Mouse (Mus musculus) heart, postnatal 0 days (tissue): ENCODE data around the gene Ncr1. TPM values are rescaled to one million over a fixed set of nuclear protein-coding genes. Genes with fewer than 3 reads are reported as not detected.
"Not testable (repeated sequence)": the region's sequence is repeated elsewhere in the genome, so short reads cannot be mapped to it uniquely, and the experiment has no call there.

Experiments
- ATAC-seq: fragments of 200-750 bp; cut with Nextera tagmentation; 2 replicates; pipeline ENCODE4 v1.8.0; 2017; ENCODE audit warnings: low read depth, moderate number of reproducible peaks, moderate library complexity; ENCODE audit not compliant: insufficient read depth
- DNase-seq: peaks from one replicate; pipeline ENCODE4 v3.0.0-alpha.2; 2016; ENCODE audit warnings: low spot score
- H3K27ac ChIP-seq: fragments of 300-500 bp; sonication (generic); 2 replicates; pipeline ENCODE4 v1.5.1; 2014; ENCODE audit warnings: low read depth, mild to moderate bottlenecking
- H3K27me3 ChIP-seq: fragments of 300-500 bp; sonication (generic); 2 replicates; pipeline ENCODE4 v1.6.1; 2014; ENCODE audit warnings: low read length, mixed read lengths; ENCODE audit not compliant: control insufficient read depth, insufficient read depth
- H3K36me3 ChIP-seq: fragments of 300-500 bp; sonication (generic); replicated peaks from 2 replicates; pipeline ENCODE4 v1.6.1; 2014; ENCODE audit warnings: low read length, mixed read lengths; ENCODE audit not compliant: control insufficient read depth, insufficient read depth
- H3K4me1 ChIP-seq: fragments of 300-500 bp; sonication (generic); 2 replicates; pipeline ENCODE4 v1.6.1; 2014; ENCODE audit warnings: antibody characterized with exemption; ENCODE audit not compliant: control insufficient read depth, insufficient read depth
- H3K4me2 ChIP-seq: fragments of 300-500 bp; sonication (generic); 2 replicates; pipeline ENCODE4 v1.6.1; 2014; ENCODE audit warnings: low read depth, mild to moderate bottlenecking, low read length, moderate library complexity
- H3K4me3 ChIP-seq: fragments of 300-500 bp; sonication (generic); 2 replicates; pipeline ENCODE4 v1.5.1; 2014; ENCODE audit warnings: low read depth, low read length
- H3K9ac ChIP-seq: fragments of 300-500 bp; sonication (generic); replicated peaks from 2 replicates; pipeline ENCODE4 v1.6.1; 2014; ENCODE audit warnings: low read depth, low read length, mixed read lengths
- H3K9me3 ChIP-seq: fragments of 300-500 bp; sonication (generic); replicated peaks from 2 replicates; pipeline ENCODE4 v1.6.1; 2016; ENCODE audit warnings: low read length; ENCODE audit not compliant: control insufficient read depth
- CTCF ChIP-seq: IDR thresholded peaks from 2 replicates; pipeline ENCODE4 v1.5.1; 2016; ENCODE audit warnings: antibody characterized with exemption, control low read depth, low read depth
- EP300 ChIP-seq: IDR thresholded peaks from 2 replicates; pipeline ENCODE4 v1.6.1; 2016; ENCODE audit warnings: antibody characterized with exemption, low read depth
- WGBS: fragments of 180-500 bp; shearing (Covaris S2); extraction: QIAGEN DNeasy Blood & Tissue Kit; methylation state at CpG from one replicate; pipeline ENCODE4 v1.1.7; 2014; 5-methylcytosine and 5-hydroxymethylcytosine counted together
- polyA plus RNA-seq: library from polyadenylated mRNA; unstranded; fragments of >200 nt; fragmentation: Nextera tagmentation; extraction: Ambion mirVana; gene quantifications from 2 replicates; pipeline ENCODE4 v1.2.1, GENCODE M21; 2015
- total RNA-seq: library from RNA; depleted of rRNA; stranded (reverse); fragments of >200 nt; gene quantifications from 2 replicates; pipeline ENCODE4 v1.2.3, GENCODE M21; 2014; ENCODE audit warnings: low replicate concordance; rRNA removed

Ncr1 gene
- total RNA-seq (not detected in 2 replicates), polyA plus RNA-seq (not detected in 2 replicates)

DNA sequence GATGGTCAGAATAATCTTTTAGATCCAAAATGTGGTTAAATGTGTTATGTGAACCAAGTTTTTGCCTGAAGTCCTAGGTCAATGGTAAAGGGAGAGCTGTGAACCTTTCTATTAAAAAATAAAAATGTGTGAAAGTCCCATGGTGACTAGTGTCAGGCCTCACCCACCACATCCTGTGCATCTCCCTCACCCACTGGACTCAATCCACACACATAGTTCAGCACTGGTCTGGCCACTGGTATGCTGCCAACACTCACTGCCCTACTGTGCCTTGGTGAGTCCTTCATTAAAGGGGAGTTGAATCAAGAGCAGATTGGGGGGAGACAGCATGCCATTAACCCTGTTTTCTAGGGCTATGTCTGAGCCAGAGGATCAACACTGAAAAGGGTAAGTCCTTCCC, at the start of gene Ncr1:
Gene Ncr1 (plus strand): TSS at position 216 of the 400 bp plus-strand sequence.
- Histone ChIP-seq H3K9ac (no peak within 1 kb of the TSS), H3K4me3 (no peak within 1 kb of the TSS), H3K4me2 (no peak within 1 kb of the TSS), H3K27me3 (no peaks in the 10 kb centered on the region), H3K4me1 (no peaks in the 10 kb centered on the region), H3K27ac (no peak within 1 kb of the TSS), H3K36me3 (no peaks in the 10 kb centered on the region), H3K9me3 (no peaks in the 10 kb centered on the region)
- ATAC-seq (no peak), DNase-seq (no peak)
- no peak for TF ChIP-seq CTCF
- TF ChIP-seq EP300 = no peak

DNA sequence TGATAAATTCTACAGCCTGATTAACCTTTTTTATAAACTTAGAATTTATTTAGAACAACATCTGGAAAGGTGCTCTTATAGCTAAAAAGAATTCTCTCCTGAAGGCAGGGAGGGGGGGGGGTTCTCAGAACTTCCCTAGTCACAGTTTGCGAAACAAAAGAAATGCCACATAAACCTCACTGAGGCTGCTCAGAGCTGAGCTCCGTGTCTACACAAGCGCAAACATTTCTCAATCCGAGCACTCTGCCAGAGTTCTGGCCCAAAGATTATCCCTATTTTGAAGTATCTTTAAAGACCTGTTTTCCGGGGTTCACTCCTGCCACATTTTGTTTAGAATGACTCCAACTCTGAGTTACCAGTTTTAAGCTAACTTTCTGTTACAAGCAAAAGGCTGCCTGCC, 44.9 kb upstream of the Ncr1 start:
- TF ChIP-seq CTCF (no peak), EP300 (no peak)
- DNase-seq (no peak), ATAC-seq (no peak)
- Histone ChIP-seq H3K27ac (no peak overlapping the region), H3K4me3 (no peak overlapping the region), H3K27me3 (no peaks in the 10 kb centered on the region), H3K9me3 (no peaks in the 10 kb centered on the region), H3K36me3 (no peaks in the 10 kb centered on the region), H3K4me1 (no peaks in the 10 kb centered on the region), H3K9ac (no peak overlapping the region), H3K4me2 (no peak overlapping the region)
- 71% methylated on average over 5 of the region's 5 CpGs for WGBS

DNA sequence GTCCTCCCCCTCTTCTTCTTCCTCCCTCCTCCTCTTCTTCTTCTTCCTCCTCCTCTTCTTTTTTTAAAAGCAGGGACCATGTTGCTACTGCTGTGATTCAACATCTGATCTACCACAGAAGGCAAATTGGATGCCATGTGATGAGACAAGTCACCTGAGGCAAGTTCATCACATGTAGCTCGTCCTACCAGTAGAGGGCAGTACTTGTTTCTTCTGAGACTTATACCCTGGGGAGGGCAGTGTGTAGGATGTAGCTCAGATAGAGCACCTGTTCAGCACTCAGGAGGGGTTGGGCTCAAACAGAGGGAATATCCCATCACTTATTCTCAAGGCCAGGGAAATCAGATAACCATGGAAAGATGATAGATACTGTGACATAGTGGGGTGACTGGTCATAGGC, 40.3 kb upstream of the Ncr1 start:
- no peak overlapping the region for H3K4me3 ChIP-seq
- 24% methylated on average over 1 of the region's 1 CpGs for WGBS
- no peaks in the 10 kb centered on the region for H3K36me3 ChIP-seq
- ATAC-seq = no peak
- H3K9me3 ChIP-seq = no peaks in the 10 kb centered on the region
- no peaks in the 10 kb centered on the region for H3K4me1 ChIP-seq
- DNase-seq = peak; percentile 18
- peak; percentile 58 for TF ChIP-seq CTCF
- no peak for TF ChIP-seq EP300
- no peak overlapping the region for H3K4me2 ChIP-seq
- no peak overlapping the region for H3K9ac ChIP-seq
- no peaks in the 10 kb centered on the region for H3K27me3 ChIP-seq
- no peak overlapping the region for H3K27ac ChIP-seq

DNA sequence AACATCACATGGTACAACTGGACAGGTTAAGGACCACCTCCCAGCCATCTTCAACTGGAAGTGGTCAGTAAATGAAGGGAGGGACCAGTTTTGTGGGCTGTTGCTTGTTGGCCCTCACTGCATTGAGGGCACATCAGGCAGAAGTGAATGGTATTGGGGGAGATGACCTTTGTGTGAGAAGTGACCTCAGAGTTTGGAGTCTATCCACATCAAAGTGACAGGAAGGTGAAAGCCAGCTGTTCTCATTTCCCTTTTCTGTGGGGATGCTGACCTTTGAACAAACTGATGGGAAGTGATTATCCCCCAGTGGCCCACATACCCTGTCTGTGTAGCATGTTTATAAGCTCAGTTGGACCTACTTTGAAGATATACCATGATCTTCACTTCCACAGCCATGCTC, 37.4 kb upstream of the Ncr1 start:
- TF ChIP-seq EP300 (no peak), CTCF (no peak)
- H3K4me1 ChIP-seq = no peaks in the 10 kb centered on the region
- H3K4me3 ChIP-seq = no peak overlapping the region
- no peak overlapping the region for H3K4me2 ChIP-seq
- no peaks in the 10 kb centered on the region for H3K36me3 ChIP-seq
- H3K27me3 ChIP-seq = no peaks in the 10 kb centered on the region
- no peak overlapping the region for H3K9ac ChIP-seq
- H3K9me3 ChIP-seq = no peaks in the 10 kb centered on the region
- no peak for DNase-seq
- no peak overlapping the region for H3K27ac ChIP-seq
- ATAC-seq = no peak

DNA sequence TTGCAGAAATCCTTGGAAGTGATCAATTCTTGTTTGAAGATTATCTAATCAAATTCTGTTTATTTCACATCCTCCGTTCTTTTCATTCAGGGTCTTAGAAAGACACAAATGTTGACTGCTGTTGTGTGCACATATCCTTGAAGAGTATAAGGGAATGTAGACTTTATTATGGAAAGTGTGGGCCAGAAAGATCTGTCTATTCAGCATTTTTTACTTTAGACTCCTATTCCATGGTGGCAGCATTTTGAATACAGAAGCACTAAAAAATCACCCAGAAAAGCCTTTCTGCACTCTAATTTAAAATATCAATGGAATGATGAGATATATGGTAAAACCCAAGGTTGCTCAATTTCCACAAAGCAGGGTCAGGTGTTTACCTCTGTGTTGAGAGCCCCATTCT, 34.1 kb upstream of the Ncr1 start:
- H3K4me2 ChIP-seq = no peak overlapping the region
- no peak overlapping the region for H3K27ac ChIP-seq
- 76% methylated on average over 1 of the region's 1 CpGs for WGBS
- no peak for ATAC-seq
- TF ChIP-seq CTCF (no peak), EP300 (no peak)
- no peak overlapping the region for H3K4me3 ChIP-seq
- no peaks in the 10 kb centered on the region for H3K9me3 ChIP-seq
- H3K4me1 ChIP-seq = no peaks in the 10 kb centered on the region
- no peaks in the 10 kb centered on the region for H3K27me3 ChIP-seq
- DNase-seq = no peak
- no peaks in the 10 kb centered on the region for H3K36me3 ChIP-seq
- no peak overlapping the region for H3K9ac ChIP-seq

DNA sequence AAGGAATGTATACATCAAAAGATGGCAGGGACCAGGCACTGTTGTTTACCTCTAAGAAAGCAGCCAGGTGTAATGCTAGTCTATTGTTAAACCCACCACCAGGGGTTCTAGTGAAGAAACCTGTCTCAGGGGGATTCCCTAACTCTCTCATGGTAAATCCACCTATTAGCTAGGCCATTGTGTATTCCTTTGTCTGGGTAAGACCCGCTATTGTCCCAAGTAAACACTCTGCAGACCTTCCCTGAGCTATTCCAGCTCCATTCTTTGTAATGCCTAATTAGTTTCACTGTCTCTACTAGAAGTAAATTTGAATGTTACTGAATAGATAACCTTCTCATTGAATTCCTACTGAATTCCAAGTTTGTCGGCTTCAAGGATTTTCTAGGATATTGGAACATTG, 24.4 kb upstream of the Ncr1 start:
- not testable (repeated sequence) for H3K27me3 ChIP-seq, DNase-seq, H3K9me3 ChIP-seq, H3K4me1 ChIP-seq, H3K4me2 ChIP-seq, H3K4me3 ChIP-seq, ATAC-seq, H3K9ac ChIP-seq, H3K27ac ChIP-seq, H3K36me3 ChIP-seq
- WGBS = 81% methylated on average over 2 of the region's 2 CpGs

DNA sequence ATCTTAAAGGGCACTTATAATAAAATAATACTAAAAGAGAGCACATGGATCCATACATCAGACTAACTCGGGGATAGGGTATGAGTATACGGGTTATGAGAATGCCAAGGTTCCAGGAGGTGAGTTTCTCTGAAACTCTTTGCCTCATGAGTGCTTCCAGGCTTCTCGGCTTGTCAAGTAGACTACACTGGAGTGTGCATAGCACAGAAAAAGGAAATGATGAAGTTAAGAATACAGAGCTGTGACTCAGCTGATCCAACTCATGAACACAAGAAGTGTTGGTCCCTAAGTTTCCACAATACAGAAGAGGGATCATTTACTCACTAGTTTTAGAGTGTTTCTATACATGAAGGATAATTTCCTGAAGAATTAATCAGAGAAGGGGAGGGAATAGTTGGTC, 24.0 kb upstream of the Ncr1 start:
- not testable (repeated sequence) for H3K9me3 ChIP-seq, H3K4me2 ChIP-seq, H3K27ac ChIP-seq, H3K4me3 ChIP-seq, H3K27me3 ChIP-seq, H3K4me1 ChIP-seq, ATAC-seq, DNase-seq, H3K9ac ChIP-seq, H3K36me3 ChIP-seq
- 74% methylated on average over 3 of the region's 3 CpGs for WGBS
